Mouse (Mus musculus): ENCODE results near the gene Rrn3. TPM values are rescaled to one million over a fixed set of nuclear protein-coding genes. Genes with fewer than 3 reads are reported as not detected.

Gene Rrn3
- polyA plus RNA-seq, 1 experiment from 2014 or later = 109 TPM

Small RNA genes within 50 kb of the gene (microRNA-seq; reads per million reads assigned to microRNA genes)
- gene Gm27734 = not detected

Other genes with a start within 250 kb of the Rrn3 start
- gene Parn, start 112.5 kb upstream of the Rrn3 start, polyA plus RNA-seq (2015; fragmentation: Nextera tagmentation; extraction: Ambion mirVana) = 39.5 and 41.3 TPM in 2 replicates
- gene Bfar, start 108.8 kb upstream of the Rrn3 start, polyA plus RNA-seq (2015; fragmentation: Nextera tagmentation; extraction: Ambion mirVana) = 44.7 and 50.9 TPM in 2 replicates
- gene 3110001I22Rik, start 108.8 kb upstream of the Rrn3 start, polyA plus RNA-seq (2015; fragmentation: Nextera tagmentation; extraction: Ambion mirVana) = 9.4 and 9.9 TPM in 2 replicates
- 0.20 and 0.53 TPM in 2 replicates for gene Pla2g10, start 49.7 kb upstream of the Rrn3 start, polyA plus RNA-seq (2015; fragmentation: Nextera tagmentation; extraction: Ambion mirVana)
- 214 and 225 TPM in 2 replicates for gene Ntan1, start 38.1 kb downstream of the Rrn3 start, polyA plus RNA-seq (2015; fragmentation: Nextera tagmentation; extraction: Ambion mirVana)
- gene Pdxdc1, start 122.4 kb downstream of the Rrn3 start, polyA plus RNA-seq (2015; fragmentation: Nextera tagmentation; extraction: Ambion mirVana) = 56.7 and 62.4 TPM in 2 replicates
- 5.4 and 7.0 TPM in 2 replicates for gene Mpv17l, start 122.5 kb downstream of the Rrn3 start, polyA plus RNA-seq (2015; fragmentation: Nextera tagmentation; extraction: Ambion mirVana)
- 70.1 and 83.2 TPM in 2 replicates for gene 2900011O08Rik, start 205.9 kb downstream of the Rrn3 start, polyA plus RNA-seq (2015; fragmentation: Nextera tagmentation; extraction: Ambion mirVana)
- 0.71 and 0.74 TPM in 2 replicates for gene Ifitm7, start 206.2 kb downstream of the Rrn3 start, polyA plus RNA-seq (2015; fragmentation: Nextera tagmentation; extraction: Ambion mirVana)